Mouse (Mus musculus) erythroblast, embryonic 14.5 days (primary cell): ENCODE data around the gene Mrln.

Source experiments
- GATA1 ChIP-seq: IDR thresholded peaks from 2 replicates; pipeline ENCODE4 v1.6.1; 2012; ENCODE audit warnings: low read length, inconsistent platforms, mixed read lengths
- TAL1 ChIP-seq: IDR thresholded peaks from 3 replicates; pipeline ENCODE4 v1.6.1; 2012; ENCODE audit warnings: low read length, inconsistent platforms, mixed read lengths

DNA sequence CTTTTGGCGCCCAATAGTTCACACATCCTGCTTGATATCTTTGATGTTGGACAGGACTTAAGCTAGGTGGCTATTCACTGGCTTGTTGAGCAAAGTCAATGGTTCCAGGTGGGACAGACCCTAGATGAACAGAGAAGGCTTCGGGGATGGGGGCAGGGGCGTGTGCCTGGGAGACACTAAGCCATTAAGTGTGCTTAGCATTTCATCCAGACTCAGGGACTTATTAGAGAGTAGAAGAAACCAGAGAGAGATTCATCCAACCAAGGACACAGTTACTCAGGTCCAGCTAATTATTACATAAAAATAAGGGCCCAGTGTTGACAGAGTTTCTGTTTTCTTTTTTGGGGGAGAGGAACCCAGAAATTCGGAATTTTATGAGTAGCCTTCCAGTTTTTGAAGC lies 45.9 kb downstream of the Mrln start:
- no peak for TF ChIP-seq TAL1
- no peak for TF ChIP-seq GATA1
